Mouse (Mus musculus) bone marrow macrophage, adult 2 months (primary cell): ENCODE data around the gene Tnrc18. TPM values are rescaled to one million over a fixed set of nuclear protein-coding genes. Genes with fewer than 3 reads are reported as not detected.

Experiments used
- H3K27ac ChIP-seq: 2 replicates; pipeline ENCODE4 v1.5.1; 2012; ENCODE audit warnings: low read depth, low read length; ENCODE audit not compliant: insufficient read depth
- H3K4me1 ChIP-seq: 2 replicates; pipeline ENCODE4 v1.6.1; 2012; ENCODE audit warnings: low read length; ENCODE audit not compliant: control insufficient read depth, insufficient read depth
- H3K4me3 ChIP-seq: 2 replicates; pipeline ENCODE4 v1.5.1; 2012; ENCODE audit warnings: mild to moderate bottlenecking, low read length, moderate library complexity; ENCODE audit not compliant: insufficient read depth
- CTCF ChIP-seq: IDR thresholded peaks from 2 replicates; pipeline ENCODE4 v1.5.1; 2012; ENCODE audit warnings: low read depth, mild to moderate bottlenecking, low read length, moderate library complexity
- POLR2A ChIP-seq: IDR thresholded peaks from 2 replicates; pipeline ENCODE4 v1.6.1; 2012; ENCODE audit warnings: mild to moderate bottlenecking, low read depth, low read length, borderline replicate concordance
- polyA plus RNA-seq: library from polyadenylated mRNA; stranded (reverse); fragments of >200 nt; gene quantifications from 2 replicates; pipeline ENCODE4 v1.2.4, GENCODE M21; 2012; ENCODE audit not compliant: missing spikeins, insufficient read depth, insufficient read length

Gene Tnrc18
- polyA plus RNA-seq, 1 experiment = 64.5 TPM

DNA sequence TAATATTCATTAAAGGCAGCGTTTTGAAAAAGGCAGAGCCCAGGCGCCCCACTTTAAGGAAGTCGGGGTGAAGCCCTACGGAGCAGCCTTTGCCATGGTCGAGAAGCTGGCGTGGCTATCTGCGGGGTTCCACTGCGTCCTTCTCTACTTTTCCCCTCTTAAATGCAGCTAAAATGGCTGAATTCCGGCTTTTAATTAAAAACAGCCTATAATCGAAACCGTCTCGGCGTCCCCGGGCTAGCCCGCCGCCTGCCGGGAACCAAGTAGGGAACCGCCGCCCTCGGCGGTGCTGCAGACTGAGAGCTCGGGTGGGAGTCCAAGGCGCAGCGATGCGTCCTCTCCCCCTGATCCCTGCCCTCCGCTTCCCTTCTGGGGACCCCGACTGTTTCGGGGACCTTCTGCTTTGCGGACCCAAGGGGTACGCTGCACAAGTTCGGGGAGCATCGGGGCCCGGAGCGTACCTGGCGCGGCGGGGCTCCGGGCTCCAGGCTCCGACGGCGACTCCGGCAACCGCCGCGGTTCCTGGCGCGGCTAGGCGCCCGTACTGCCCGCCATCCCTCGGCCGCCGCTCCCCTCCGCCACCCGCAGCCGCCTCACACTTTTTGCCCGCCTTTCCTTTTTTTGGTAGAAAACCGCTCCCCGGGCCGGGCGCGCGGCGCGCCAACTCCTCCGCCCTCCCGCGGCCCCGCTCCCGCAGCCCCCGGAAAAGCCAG lies 495 bp downstream of the Tnrc18 start:
- peaks cover 11% of the 10 kb centered on the region for H3K4me1 ChIP-seq
- no peak for TF ChIP-seq CTCF
- no peak for TF ChIP-seq POLR2A
- H3K27ac ChIP-seq = peak overlapping the region; percentile 100
- peak overlapping the region; percentile 94 for H3K4me3 ChIP-seq

DNA sequence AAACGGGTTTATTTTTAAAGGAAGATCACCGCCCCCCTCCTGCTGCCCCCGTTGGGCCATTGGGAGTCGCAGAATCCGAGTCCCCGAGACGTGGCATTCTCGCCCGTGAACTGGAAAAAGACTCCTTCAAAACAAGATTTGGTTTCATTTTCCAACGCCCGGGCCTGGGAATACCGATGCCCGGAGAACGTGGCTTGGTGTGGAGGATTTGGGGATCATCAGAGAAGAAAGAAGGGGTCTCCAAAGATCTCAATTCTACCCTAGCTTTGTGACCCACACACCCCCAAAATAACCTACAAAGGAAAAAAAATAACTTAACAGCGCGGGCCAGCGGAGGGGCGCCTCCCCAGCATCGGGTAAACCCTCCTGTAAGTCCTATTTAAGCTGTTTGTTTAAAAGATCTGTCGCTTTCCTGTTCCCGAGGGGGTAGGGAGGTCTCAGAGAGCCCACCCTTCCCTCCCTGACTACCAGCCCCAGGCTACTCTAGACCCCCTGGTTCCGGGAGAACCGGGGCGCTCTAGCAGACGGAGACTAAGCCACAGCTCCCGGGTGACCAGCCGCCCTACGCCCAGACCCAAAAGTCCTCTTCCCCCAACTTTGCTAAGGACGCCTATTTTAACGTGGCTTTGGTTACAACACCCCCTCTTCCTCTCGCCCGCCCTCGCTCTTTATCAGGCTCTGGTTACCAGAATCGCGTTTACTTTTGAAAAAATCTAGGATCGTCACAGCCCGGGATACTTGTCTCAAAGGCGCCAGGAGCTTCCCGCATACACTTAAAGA lies 1.2 kb downstream of the Tnrc18 start:
- H3K4me1 ChIP-seq = peaks cover 11% of the 10 kb centered on the region
- peak overlapping the region; percentile 94 for H3K4me3 ChIP-seq
- peak; percentile 39; the same call in 1 of the 2 replicates for TF ChIP-seq POLR2A
- no peak for TF ChIP-seq CTCF
- peak overlapping the region; percentile 100 for H3K27ac ChIP-seq

DNA sequence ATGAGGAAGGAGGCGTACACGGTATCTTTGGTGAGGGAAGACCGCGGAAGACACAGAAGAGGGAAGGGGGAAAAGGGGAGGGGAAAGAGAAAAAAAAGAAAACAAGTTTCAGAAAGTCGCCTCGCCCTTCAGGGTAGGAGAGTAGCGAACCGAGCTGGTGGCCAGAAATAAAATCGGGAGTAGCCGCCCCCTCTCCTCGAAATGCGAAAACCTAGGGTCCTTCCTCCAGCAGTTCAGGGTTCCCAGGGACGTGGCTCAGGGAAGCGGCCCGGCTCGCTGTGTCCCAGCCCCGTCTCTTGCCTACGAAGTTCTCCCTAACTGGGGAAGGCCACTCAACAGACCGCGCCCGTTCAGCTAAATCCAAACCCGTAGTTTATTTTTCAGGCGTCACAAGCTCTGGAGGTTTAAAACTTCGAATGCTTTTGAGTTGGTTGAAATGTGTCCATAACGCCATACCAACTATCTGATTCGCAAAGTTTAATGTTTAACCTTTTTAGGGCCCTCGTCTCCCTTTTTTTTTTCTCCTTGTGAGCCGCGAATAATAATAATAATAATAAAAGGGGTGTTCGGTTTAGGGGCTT lies 2.0 kb downstream of the Tnrc18 start:
- H3K27ac ChIP-seq = peak overlapping the region; percentile 100
- H3K4me3 ChIP-seq = peak overlapping the region; percentile 94
- peaks cover 14% of the 10 kb centered on the region for H3K4me1 ChIP-seq
- no peak for TF ChIP-seq POLR2A
- TF ChIP-seq CTCF = no peak

DNA sequence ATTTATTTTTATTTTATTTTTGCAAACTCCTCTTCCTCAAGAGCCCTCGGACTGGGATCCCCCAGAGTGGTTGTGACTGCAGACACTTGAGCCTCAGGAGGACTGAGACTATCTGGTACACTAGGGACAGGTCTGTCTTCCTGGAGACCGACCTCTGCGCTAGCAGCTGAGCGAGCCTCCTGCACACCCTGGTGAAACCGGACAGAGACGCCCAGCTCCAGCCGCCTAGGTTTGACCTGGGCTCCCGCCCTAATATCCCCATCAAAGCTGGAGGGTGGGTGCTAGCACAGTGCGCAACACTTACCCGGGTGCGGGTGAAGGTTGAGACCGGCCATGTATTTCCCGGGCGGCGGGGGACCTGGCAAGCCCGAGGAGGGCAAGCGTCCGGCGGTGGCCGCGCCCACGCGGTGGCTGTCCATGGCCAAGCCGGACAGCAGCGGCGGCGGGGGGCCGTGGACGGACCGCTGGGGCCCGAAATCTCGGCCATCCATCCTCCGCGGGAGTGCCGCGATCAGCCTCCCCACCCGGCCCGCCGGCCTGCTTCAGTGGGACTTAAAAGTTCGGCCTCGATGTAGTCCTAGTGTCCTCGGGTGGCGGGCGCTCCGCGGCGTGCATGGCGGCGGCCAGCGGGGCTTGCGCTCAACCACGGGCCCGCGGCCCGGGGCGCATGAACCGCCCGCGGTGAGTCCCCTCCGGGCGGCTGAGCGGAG lies 2.6 kb downstream of the Tnrc18 start:
- Histone ChIP-seq H3K4me1 (peaks cover 14% of the 10 kb centered on the region), H3K27ac (peak overlapping the region; percentile 100), H3K4me3 (peak overlapping the region; percentile 94)
- no peak for TF ChIP-seq CTCF
- no peak for TF ChIP-seq POLR2A

DNA sequence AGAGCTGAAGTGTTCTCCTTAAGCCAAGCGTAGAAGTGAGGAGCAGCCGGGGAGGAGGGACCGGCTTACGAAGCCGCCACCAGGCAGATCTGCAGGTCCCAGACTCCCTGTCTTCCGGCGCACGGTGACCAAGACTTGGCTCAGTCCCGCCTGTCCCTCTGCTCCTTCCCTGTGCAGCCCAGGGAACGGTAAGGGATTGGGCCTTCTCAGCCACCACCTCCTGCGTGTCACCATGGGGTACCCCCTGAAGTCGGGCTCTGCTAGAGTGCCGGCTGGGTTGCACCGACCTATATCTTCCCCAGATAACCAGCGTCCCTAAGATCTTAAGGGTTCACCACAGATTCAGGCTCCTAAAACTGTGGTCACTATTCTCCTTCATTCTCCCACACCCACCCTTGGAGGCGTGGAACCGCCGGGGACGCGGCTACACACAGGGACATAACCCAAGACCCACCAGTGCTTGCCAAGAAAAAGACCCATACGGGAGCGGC lies 3.3 kb downstream of the Tnrc18 start:
- TF ChIP-seq POLR2A (no peak), CTCF (no peak)
- 0 out of 2 replicates have a peak overlapping the region, but pooled peaks have one; percentile 100 for H3K27ac ChIP-seq
- H3K4me1 ChIP-seq = peaks cover 14% of the 10 kb centered on the region
- peak overlapping the region; percentile 94 for H3K4me3 ChIP-seq

DNA sequence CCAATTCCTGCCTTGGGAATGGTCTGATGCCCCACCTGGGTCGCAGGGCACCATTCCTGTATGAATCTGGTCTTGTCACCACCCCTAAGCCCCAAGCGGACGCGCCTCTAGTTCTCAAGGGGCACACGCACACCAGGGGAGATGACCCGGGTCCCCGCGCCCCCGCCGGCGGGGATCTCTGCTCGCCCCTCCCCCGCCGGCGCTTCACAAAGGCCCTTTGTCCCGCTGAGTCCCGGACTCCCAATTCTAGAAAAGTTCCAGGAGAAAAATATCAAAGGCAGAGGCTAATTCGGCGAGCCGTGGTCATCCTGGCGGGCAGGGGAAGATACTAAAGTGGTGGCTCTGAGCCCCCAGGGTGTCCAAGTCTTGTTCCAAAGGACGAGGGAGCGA lies 3.7 kb downstream of the Tnrc18 start:
- Histone ChIP-seq H3K4me3 (peak overlapping the region; percentile 94), H3K27ac (no peak overlapping the region), H3K4me1 (peaks cover 14% of the 10 kb centered on the region)
- TF ChIP-seq CTCF = no peak
- TF ChIP-seq POLR2A = no peak

DNA sequence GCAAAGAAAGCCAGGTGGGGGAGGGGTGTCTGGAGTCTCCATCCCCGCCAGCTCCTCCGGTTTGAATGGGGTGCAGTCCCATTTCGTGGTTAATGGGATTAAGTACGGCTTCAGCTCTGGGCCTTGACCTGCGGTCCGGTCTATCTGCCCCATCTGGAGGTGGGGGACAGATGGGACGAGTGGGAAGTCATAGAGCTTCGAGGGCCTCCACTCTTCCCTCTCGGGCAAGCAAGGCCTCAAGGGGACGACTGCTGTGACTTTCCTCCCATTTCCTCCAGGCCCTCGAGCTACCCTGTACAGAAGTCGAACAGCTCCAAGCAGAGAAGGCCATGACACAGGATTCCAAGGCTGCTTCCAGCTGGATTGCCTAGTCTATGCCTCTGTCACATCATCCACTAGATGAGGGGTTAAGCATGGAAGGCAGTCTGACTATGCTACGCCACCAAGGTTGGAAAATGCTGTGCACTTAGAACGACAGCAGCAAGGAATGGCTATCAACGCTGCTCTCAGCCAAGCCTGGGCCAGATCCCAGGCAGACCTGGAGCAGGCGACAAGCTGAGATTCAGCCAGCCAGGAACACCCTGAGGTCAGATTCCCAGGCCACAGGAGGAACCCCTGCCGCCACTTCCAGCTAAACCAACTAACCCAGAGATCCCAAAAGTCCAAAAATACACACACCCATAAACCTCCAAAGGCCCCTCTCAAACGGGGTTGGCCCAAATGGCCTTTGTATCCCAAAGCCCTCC lies 4.3 kb downstream of the Tnrc18 start:
- Histone ChIP-seq H3K4me1 (peaks cover 14% of the 10 kb centered on the region), H3K4me3 (peak overlapping the region; percentile 94), H3K27ac (no peak overlapping the region)
- no peak for TF ChIP-seq CTCF
- no peak for TF ChIP-seq POLR2A

DNA sequence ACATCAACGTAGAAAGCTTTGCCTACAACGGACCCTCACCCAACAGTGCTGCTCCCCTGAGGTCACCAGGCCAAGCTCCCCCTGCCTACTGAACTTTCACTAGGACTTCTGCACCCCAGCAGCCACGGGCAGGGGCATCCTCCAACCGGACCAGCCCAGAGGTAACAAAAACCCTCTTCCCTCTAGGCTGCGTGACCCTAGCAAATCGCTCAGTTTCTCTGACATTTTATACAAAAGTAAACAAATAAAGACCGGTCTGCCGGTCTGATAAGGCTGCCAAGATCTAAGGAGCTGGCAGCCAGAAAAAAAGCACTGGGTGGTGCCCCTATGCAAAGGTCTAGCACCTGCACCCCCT lies 4.9 kb downstream of the Tnrc18 start:
- H3K27ac ChIP-seq = no peak overlapping the region
- TF ChIP-seq CTCF (no peak), POLR2A (no peak)
- H3K4me1 ChIP-seq = peaks cover 14% of the 10 kb centered on the region
- H3K4me3 ChIP-seq = no peak overlapping the region

DNA sequence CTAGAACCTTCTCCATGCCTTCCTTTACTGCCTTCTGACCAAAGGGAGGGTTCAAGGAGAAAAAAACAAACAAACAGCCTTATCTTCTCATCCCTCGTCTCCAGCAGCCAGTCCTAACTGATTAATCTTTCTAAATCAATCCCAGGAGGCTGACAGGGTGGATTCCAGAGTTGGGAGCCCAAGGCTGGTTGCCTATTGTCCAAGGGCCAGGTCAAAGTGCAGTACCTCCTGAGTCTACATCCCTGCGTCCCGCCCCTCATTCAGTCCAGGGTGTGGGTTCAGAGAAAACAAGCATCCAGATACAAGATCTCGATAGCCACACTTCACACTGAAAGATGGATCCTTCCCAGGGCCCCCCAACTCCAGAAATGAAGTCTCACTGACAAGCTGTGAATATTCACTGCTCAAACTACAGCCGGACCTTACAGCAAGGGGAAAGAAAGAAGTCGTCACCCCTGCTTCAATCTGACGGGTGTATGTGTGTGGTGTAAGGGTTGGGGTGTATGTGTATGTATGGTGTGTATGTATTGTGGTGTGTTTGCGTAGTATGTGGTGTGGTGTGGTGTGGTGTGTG lies 5.5 kb downstream of the Tnrc18 start:
- TF ChIP-seq POLR2A (no peak), CTCF (no peak)
- Histone ChIP-seq H3K4me3 (no peak overlapping the region), H3K27ac (no peak overlapping the region), H3K4me1 (peaks cover 14% of the 10 kb centered on the region)
